In genomic region chr6:97227067-97227847, GRCm38 (mm10) we compare ENCODE assay signal across 30 mouse cellular contexts. TPM values are rescaled to one million over a fixed set of nuclear protein-coding genes. Genes with fewer than 3 reads are reported as not detected.
A peak's percentile ranks its signal among the peaks of the same experiment; 100 is the strongest.
DNase-seq lines count a peak whose midpoint lies in the region; ATAC-seq and TF ChIP-seq lines count a peak whose summit lies in the region.
"Had no signal": no experiment of that assay in that cellular context is flagged by ENCODE, and none has a peak within 500 bp of the region (broad histone marks: within the 10 kb centered on the region; RNA-seq: fewer than 3 reads in every experiment).

No protein-coding gene starts in this region.

- peaks cover 29% of the 10 kb centered on the region for H3K36me3 ChIP-seq in embryonic facial prominence, embryonic 14.5 days (ENCODE audit: control insufficient read depth, insufficient read depth, low read length)
- H3K36me3 ChIP-seq in embryonic facial prominence, embryonic 10.5 days (replicated peaks): peaks cover 25% of the 10 kb centered on the region
- H3K36me3 ChIP-seq in heart, embryonic 10.5 days: peaks cover 43% of the 10 kb centered on the region
- peaks cover 35% of the 10 kb centered on the region for H3K36me3 ChIP-seq in heart, embryonic 15.5 days
- peaks cover 3% of the 10 kb centered on the region; the same call in 1 of the 2 replicates for H3K36me3 ChIP-seq in heart, embryonic 11.5 days (ENCODE audit: control insufficient read depth, insufficient read depth, low read length)
- H3K36me3 ChIP-seq in myocyte (ENCODE audit: control insufficient read depth, insufficient read depth): peaks cover 51% of the 10 kb centered on the region

- H3K4me1 ChIP-seq in embryonic facial prominence, embryonic 14.5 days (ENCODE audit: control insufficient read depth, insufficient read depth, low read length): peaks cover 8% of the 10 kb centered on the region
- H3K4me1 ChIP-seq in embryonic facial prominence, embryonic 10.5 days: peaks cover 10% of the 10 kb centered on the region
- H3K4me1 ChIP-seq in heart, embryonic 10.5 days: peaks cover 31% of the 10 kb centered on the region
- H3K4me1 ChIP-seq in heart, embryonic 15.5 days (replicated peaks): peaks cover 29% of the 10 kb centered on the region
- peaks cover 16% of the 10 kb centered on the region for H3K4me1 ChIP-seq in heart, embryonic 11.5 days (ENCODE audit: control insufficient read depth, insufficient read depth, low read length)

- H3K9me3 ChIP-seq in embryonic facial prominence, embryonic 14.5 days (ENCODE audit: control insufficient read depth, low read length): no peaks in the 10 kb centered on the region
- no peaks in the 10 kb centered on the region for H3K9me3 ChIP-seq in embryonic facial prominence, embryonic 10.5 days
- no peaks in the 10 kb centered on the region for H3K9me3 ChIP-seq in heart, embryonic 10.5 days
- no peaks in the 10 kb centered on the region for H3K9me3 ChIP-seq in heart, embryonic 15.5 days (replicated peaks)
- no peaks in the 10 kb centered on the region for H3K9me3 ChIP-seq in heart, embryonic 11.5 days (replicated peaks; ENCODE audit: control insufficient read depth, low read length)
- H3K9me3 ChIP-seq: embryonic facial prominence, embryonic 12.5 days; embryonic facial prominence, embryonic 15.5 days; forebrain, embryonic 10.5 days; forebrain, embryonic 12.5 days; G1E had no signal

- peak; percentile 26 for TF ChIP-seq POLR2A in myocyte (IDR thresholded peaks at IDR 0.05; ENCODE audit: insufficient read length, low read depth)

- WGBS in embryonic facial prominence, embryonic 14.5 days: 91% methylated on average over 9 of the region's 9 CpGs
- 93% methylated on average over 9 of the region's 9 CpGs for WGBS in embryonic facial prominence, embryonic 10.5 days
- WGBS in heart, embryonic 10.5 days: 94% methylated on average over 9 of the region's 9 CpGs
- 94% methylated on average over 9 of the region's 9 CpGs for WGBS in heart, embryonic 15.5 days
- WGBS in heart, embryonic 11.5 days (ENCODE audit: insufficient replicate concordance): 91% methylated on average over 9 of the region's 9 CpGs

- ATAC-seq in embryonic facial prominence, embryonic 14.5 days (ENCODE audit: low read depth): no peak
- ATAC-seq in heart, embryonic 15.5 days (replicated peaks; ENCODE audit: insufficient number of reproducible peaks, insufficient read depth, low FRiP score, low read depth): no peak
- no peak for ATAC-seq in heart, embryonic 11.5 days (replicated peaks; ENCODE audit: insufficient number of reproducible peaks, low FRiP score, low TSS enrichment)
- ATAC-seq: activated CD4-positive, CD25-positive, alpha-beta regulatory T cell, adult 4 months; CD4-positive, CD25-positive, alpha-beta regulatory T cell, adult 4 months; forebrain, embryonic 14.5 days; forebrain, embryonic 16.5 days; Patski had no signal

- no peak overlapping the region for H3K4me3 ChIP-seq in embryonic facial prominence, embryonic 14.5 days (ENCODE audit: low read depth, low read length)
- H3K4me3 ChIP-seq in embryonic facial prominence, embryonic 10.5 days: no peak overlapping the region
- no peak overlapping the region for H3K4me3 ChIP-seq in heart, embryonic 10.5 days
- no peak overlapping the region for H3K4me3 ChIP-seq in heart, embryonic 15.5 days
- no peak overlapping the region for H3K4me3 ChIP-seq in heart, embryonic 11.5 days (ENCODE audit: low read depth, low read length)
- H3K4me3 ChIP-seq in myocyte: no peak overlapping the region
- H3K4me3 ChIP-seq: embryonic facial prominence, embryonic 12.5 days; embryonic facial prominence, embryonic 15.5 days; erythroblast, embryonic 14.5 days; forebrain, embryonic 10.5 days; forebrain, embryonic 12.5 days had no signal

- peaks cover 62% of the 10 kb centered on the region for H3K79me2 ChIP-seq in myocyte (ENCODE audit: control insufficient read depth, insufficient read depth)

- no peak overlapping the region for H3K27ac ChIP-seq in embryonic facial prominence, embryonic 14.5 days (replicated peaks; ENCODE audit: low read depth, low read length)
- no peak overlapping the region for H3K27ac ChIP-seq in embryonic facial prominence, embryonic 10.5 days (replicated peaks)
- H3K27ac ChIP-seq in heart, embryonic 10.5 days: no peak overlapping the region
- H3K27ac ChIP-seq in heart, embryonic 15.5 days: peak overlapping the region; percentile 81; the same call in 1 of the 2 replicates
- H3K27ac ChIP-seq in heart, embryonic 11.5 days (ENCODE audit: low read depth, low read length): no peak overlapping the region
- H3K27ac ChIP-seq: embryonic facial prominence, embryonic 12.5 days; embryonic facial prominence, embryonic 15.5 days; forebrain, embryonic 10.5 days; forebrain, embryonic 12.5 days had no signal

- no peak overlapping the region for H3K4me2 ChIP-seq in embryonic facial prominence, embryonic 14.5 days (ENCODE audit: low read depth, low read length)
- H3K4me2 ChIP-seq in heart, embryonic 15.5 days: no peak overlapping the region
- H3K4me2 ChIP-seq in heart, embryonic 11.5 days: no peak overlapping the region
- no peak overlapping the region for H3K4me2 ChIP-seq in myocyte (ENCODE audit: low read depth)
- H3K4me2 ChIP-seq: embryonic facial prominence, embryonic 12.5 days; embryonic facial prominence, embryonic 15.5 days; forebrain, embryonic 12.5 days had no signal

- peak; percentile 22 for DNase-seq in embryonic facial prominence, embryonic 14.5 days (ENCODE audit: low spot score)
- no peak for DNase-seq in embryonic facial prominence, embryonic 10.5 days (ENCODE audit: low spot score)
- peak; percentile 60 for DNase-seq in heart, adult 11 months
- DNase-seq in heart, embryonic 10.5 days (ENCODE audit: low spot score): no peak
- DNase-seq: adrenal gland, adult 8-10 months; adrenal gland, postnatal 14 days; adrenal gland, postnatal 36 days; B cell, adult 2 months; cerebellum, adult 11 months; cerebellum, adult 18-20 months; cerebellum, adult 8-10 months; cerebellum, adult 9-11 months; cerebellum, postnatal 14 days; cerebellum, postnatal 36 days; embryo, embryonic 11 days had no signal

- H3ac ChIP-seq in myocyte (ENCODE audit: control insufficient read depth, insufficient read length): no peak overlapping the region

- no peaks in the 10 kb centered on the region for H3K27me3 ChIP-seq in embryonic facial prominence, embryonic 14.5 days (replicated peaks; ENCODE audit: control insufficient read depth, insufficient read depth, low read length)
- no peaks in the 10 kb centered on the region for H3K27me3 ChIP-seq in embryonic facial prominence, embryonic 10.5 days (replicated peaks; ENCODE audit: low read depth, poor library complexity, severe bottlenecking)
- H3K27me3 ChIP-seq in heart, embryonic 10.5 days (ENCODE audit: insufficient read depth, poor library complexity, severe bottlenecking): no peaks in the 10 kb centered on the region
- H3K27me3 ChIP-seq in heart, embryonic 15.5 days: no peaks in the 10 kb centered on the region
- no peaks in the 10 kb centered on the region for H3K27me3 ChIP-seq in heart, embryonic 11.5 days (ENCODE audit: control insufficient read depth, insufficient read depth, low read length)
- no peaks in the 10 kb centered on the region for H3K27me3 ChIP-seq in myocyte (ENCODE audit: control insufficient read depth, insufficient read depth, insufficient read length)
- H3K27me3 ChIP-seq: CH12.LX; embryonic facial prominence, embryonic 12.5 days; embryonic facial prominence, embryonic 15.5 days; forebrain, embryonic 12.5 days; Patski had no signal

- no peak overlapping the region for H3K9ac ChIP-seq in embryonic facial prominence, embryonic 14.5 days (ENCODE audit: low read depth, low read length)
- no peak overlapping the region for H3K9ac ChIP-seq in heart, embryonic 15.5 days
- no peak overlapping the region for H3K9ac ChIP-seq in heart, embryonic 11.5 days (ENCODE audit: low read depth, low read length)
- H3K9ac ChIP-seq: embryonic facial prominence, embryonic 12.5 days; embryonic facial prominence, embryonic 15.5 days; forebrain, embryonic 12.5 days had no signal

RNA-seq across cellular contexts. Expression of gene Arl6ip5, which starts 16.8 kb away (rescaled TPM):
- polyA plus RNA-seq in embryonic facial prominence, embryonic 14.5 days (2014; fragmentation: Nextera tagmentation; extraction: Ambion mirVana): 78.1 and 78.3 TPM in 2 replicates
- 30.0 and 34.7 TPM in 2 replicates for polyA plus RNA-seq in embryonic facial prominence, embryonic 10.5 days (2016; fragmentation: Nextera tagmentation; extraction: Ambion mirVana)
- 54.5 and 87.5 TPM in 2 replicates for polyA plus RNA-seq in heart, embryonic 10.5 days (2016; fragmentation: Nextera tagmentation; extraction: Ambion mirVana)
- polyA plus RNA-seq in heart, embryonic 15.5 days (2015; fragmentation: Nextera tagmentation; extraction: Ambion mirVana): 96.8 and 100 TPM in 2 replicates
- polyA plus RNA-seq in heart, embryonic 11.5 days (2014; fragmentation: Nextera tagmentation; extraction: Ambion mirVana): 48.9 and 61.6 TPM in 2 replicates
- 750 TPM for polyA plus RNA-seq in myocyte (2012; fragmentation: generic; extraction: Trizol)

RNA-seq across cellular contexts. Expression of gene Uba3, which starts 21.8 kb away (rescaled TPM):
- 77.7 and 88.3 TPM in 2 replicates for polyA plus RNA-seq in embryonic facial prominence, embryonic 14.5 days (2014; fragmentation: Nextera tagmentation; extraction: Ambion mirVana)
- 83.7 and 88.7 TPM in 2 replicates for polyA plus RNA-seq in embryonic facial prominence, embryonic 10.5 days (2016; fragmentation: Nextera tagmentation; extraction: Ambion mirVana)
- 88.8 and 90.6 TPM in 2 replicates for polyA plus RNA-seq in heart, embryonic 10.5 days (2016; fragmentation: Nextera tagmentation; extraction: Ambion mirVana)
- polyA plus RNA-seq in heart, embryonic 15.5 days (2015; fragmentation: Nextera tagmentation; extraction: Ambion mirVana): 64.0 and 66.2 TPM in 2 replicates
- polyA plus RNA-seq in heart, embryonic 11.5 days (2014; fragmentation: Nextera tagmentation; extraction: Ambion mirVana): 90.7 and 93.9 TPM in 2 replicates
- 43.7 TPM for polyA plus RNA-seq in myocyte (2012; fragmentation: generic; extraction: Trizol)

RNA-seq across cellular contexts. Expression of gene Lmod3, which starts 25.3 kb away (rescaled TPM):
- 17.1 and 21.6 TPM in 2 replicates for polyA plus RNA-seq in embryonic facial prominence, embryonic 14.5 days (2014; fragmentation: Nextera tagmentation; extraction: Ambion mirVana)
- polyA plus RNA-seq in embryonic facial prominence, embryonic 10.5 days (2016; fragmentation: Nextera tagmentation; extraction: Ambion mirVana): not detected in 2 replicates
- polyA plus RNA-seq in heart, embryonic 10.5 days (2016; fragmentation: Nextera tagmentation; extraction: Ambion mirVana): 10.5 and 17.5 TPM in 2 replicates
- 16.8 and 24.7 TPM in 2 replicates for polyA plus RNA-seq in heart, embryonic 15.5 days (2015; fragmentation: Nextera tagmentation; extraction: Ambion mirVana)
- 19.0 and 19.3 TPM in 2 replicates for polyA plus RNA-seq in heart, embryonic 11.5 days (2014; fragmentation: Nextera tagmentation; extraction: Ambion mirVana)
- 55.6 TPM for polyA plus RNA-seq in myocyte (2012; fragmentation: generic; extraction: Trizol)
- polyA plus RNA-seq: activated CD4-positive, CD25-positive, alpha-beta regulatory T cell, adult 4 months; erythroblast, embryonic 14.5 days; forebrain, embryonic 10.5 days; forebrain, embryonic 14.5 days; forebrain, embryonic 16.5 days; G1E; Patski had no signal

RNA-seq across cellular contexts. Expression of gene Tmf1, which starts 48.3 kb away (rescaled TPM):
- polyA plus RNA-seq in embryonic facial prominence, embryonic 14.5 days (2014; fragmentation: Nextera tagmentation; extraction: Ambion mirVana): 36.4 and 37.7 TPM in 2 replicates
- polyA plus RNA-seq in embryonic facial prominence, embryonic 10.5 days (2016; fragmentation: Nextera tagmentation; extraction: Ambion mirVana): 26.6 and 30.1 TPM in 2 replicates
- polyA plus RNA-seq in heart, embryonic 10.5 days (2016; fragmentation: Nextera tagmentation; extraction: Ambion mirVana): 23.8 and 24.0 TPM in 2 replicates
- polyA plus RNA-seq in heart, embryonic 15.5 days (2015; fragmentation: Nextera tagmentation; extraction: Ambion mirVana): 21.3 and 24.8 TPM in 2 replicates
- 21.8 and 27.3 TPM in 2 replicates for polyA plus RNA-seq in heart, embryonic 11.5 days (2014; fragmentation: Nextera tagmentation; extraction: Ambion mirVana)
- polyA plus RNA-seq in myocyte (2012; fragmentation: generic; extraction: Trizol): 11.7 TPM

Comparison
In these comparisons a context has a peak if more than half of its experiments do, and no peak if none do; other contexts are left out.
1. DNase-seq: peak in embryonic facial prominence, embryonic 14.5 days (single experiment) and heart, adult 11 months (single experiment); none in embryonic facial prominence, embryonic 10.5 days (single experiment) and heart, embryonic 10.5 days (single experiment).
2. RNA of gene Lmod3, which starts 25.3 kb away (polyA plus RNA-seq): 55.6 TPM in myocyte (single experiment), 16.8 to 24.7 TPM in heart, embryonic 15.5 days, 17.1 to 21.6 TPM in embryonic facial prominence, embryonic 14.5 days, 19.0 to 19.3 TPM in heart, embryonic 11.5 days and 10.5 to 17.5 TPM in heart, embryonic 10.5 days; not detected in embryonic facial prominence, embryonic 10.5 days; every median in the first group is over 10 times any median in the second.